Mouse (Mus musculus) lung, postnatal 25 days (tissue): ENCODE measurements around the gene Tmem203.
A peak's percentile ranks its signal among the peaks of the same experiment; 100 is the strongest.
"Not testable (repeated sequence)": the region's sequence is repeated elsewhere in the genome, so short reads cannot be mapped to it uniquely, and the experiment has no call there.

ENCODE experiments used
- DNase-seq: peaks from one replicate; pipeline ENCODE4 v3.0.0; 2022; ENCODE audit warnings: low spot score

Gene Tmem203

DNA sequence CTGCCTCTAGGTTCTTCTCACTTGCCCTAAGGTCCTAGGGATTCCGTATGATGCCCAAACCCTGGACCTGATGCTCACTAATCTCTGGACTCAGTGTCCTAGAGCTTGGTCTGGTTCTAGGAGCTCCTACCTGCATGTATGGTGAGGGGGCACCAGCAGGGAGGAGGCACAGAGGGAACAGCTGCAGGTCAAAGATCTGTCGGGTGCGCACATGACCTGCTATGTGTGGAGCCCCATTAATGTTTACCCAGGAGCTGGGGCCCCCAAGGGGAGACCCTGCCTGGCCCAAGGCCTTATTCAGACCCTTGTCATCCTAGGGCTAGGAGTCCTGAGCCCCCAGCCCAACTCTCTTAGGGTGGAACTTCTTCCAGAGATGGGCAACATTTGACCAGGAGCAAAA is 21.2 kb upstream of the Tmem203 start, which contains the start of gene Slc34a3:
Slc34a3 (minus strand) TSS at position 315 of the 400 bp plus-strand sequence.
- DNase-seq: no peak

- DNase-seq: no peak
Observed at GRCm38 (mm10) chr2:25234551-25235220, 20.6 kb upstream of the Tmem203 start.

GRCm38 (mm10) chr2:25236614-25237013 is 18.6 kb upstream of the Tmem203 start, which contains the start of gene Rnf224:
Rnf224 (minus strand) TSS chr2:25236787.
- DNase-seq: no peak

GRCm38 (mm10) chr2:25237522-25237921 is 17.7 kb upstream of the Tmem203 start:
- DNase-seq: peak; percentile 79

DNA sequence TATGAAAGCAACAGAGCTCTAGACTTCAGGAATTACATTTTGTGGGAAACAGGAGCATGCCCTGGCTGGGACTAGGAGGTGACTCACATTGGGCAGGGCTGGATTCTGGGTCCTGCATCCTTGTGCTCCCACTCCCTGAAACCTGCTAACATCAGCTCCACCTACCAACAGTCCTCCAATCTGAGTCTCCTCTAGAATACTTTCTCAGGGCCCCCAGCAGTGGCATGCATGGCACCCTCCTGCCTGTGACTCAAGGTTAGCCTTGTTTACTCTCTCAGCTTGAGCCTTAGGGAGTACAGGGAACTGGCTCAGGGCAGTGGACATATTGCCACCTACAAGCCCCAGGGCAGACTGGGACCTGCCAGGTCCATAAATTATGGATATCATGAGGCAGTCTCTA is 17.1 kb upstream of the Tmem203 start:
- DNase-seq: no peak

DNA sequence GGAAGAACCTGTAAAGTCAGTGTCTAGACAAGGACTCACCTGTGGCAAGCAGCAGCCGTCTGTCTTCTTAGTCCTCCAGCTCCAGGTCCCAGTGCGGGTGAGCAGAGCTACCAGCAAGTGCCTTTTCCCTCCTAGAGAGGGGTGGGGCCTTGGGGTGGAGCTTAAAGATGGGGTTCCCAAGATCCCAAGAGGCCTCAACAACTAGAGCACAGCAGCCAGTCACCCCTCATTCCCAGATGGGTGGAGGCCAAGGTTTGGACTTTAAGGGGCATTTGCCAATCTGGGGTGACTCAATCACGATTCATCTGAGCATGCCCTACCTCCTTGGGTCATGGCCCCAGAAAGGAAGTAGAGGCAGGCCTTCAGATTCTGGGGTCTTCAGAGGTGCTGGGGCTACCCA is 15.5 kb upstream of the Tmem203 start:
- DNase-seq: no peak

DNA sequence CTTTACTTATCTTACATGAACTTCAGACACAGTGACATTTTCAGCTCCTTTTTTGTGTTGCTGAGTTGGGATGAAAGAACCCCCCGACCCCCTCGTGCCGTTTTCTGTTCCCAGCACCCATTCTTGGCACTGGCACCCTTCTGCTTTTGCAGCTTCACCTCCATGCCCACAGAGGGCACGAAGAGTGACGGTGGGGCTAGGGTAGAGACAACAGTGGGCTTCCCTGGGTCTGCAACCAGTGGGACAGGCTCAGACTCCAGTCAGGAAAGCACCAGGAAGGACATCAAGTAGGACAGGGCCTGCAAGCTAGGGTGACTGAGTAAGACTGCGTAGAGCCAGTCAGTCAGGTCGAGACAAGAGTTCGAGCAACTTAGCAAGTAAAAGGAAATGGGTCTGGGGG is 14.9 kb upstream of the Tmem203 start:
- no peak for DNase-seq

DNA sequence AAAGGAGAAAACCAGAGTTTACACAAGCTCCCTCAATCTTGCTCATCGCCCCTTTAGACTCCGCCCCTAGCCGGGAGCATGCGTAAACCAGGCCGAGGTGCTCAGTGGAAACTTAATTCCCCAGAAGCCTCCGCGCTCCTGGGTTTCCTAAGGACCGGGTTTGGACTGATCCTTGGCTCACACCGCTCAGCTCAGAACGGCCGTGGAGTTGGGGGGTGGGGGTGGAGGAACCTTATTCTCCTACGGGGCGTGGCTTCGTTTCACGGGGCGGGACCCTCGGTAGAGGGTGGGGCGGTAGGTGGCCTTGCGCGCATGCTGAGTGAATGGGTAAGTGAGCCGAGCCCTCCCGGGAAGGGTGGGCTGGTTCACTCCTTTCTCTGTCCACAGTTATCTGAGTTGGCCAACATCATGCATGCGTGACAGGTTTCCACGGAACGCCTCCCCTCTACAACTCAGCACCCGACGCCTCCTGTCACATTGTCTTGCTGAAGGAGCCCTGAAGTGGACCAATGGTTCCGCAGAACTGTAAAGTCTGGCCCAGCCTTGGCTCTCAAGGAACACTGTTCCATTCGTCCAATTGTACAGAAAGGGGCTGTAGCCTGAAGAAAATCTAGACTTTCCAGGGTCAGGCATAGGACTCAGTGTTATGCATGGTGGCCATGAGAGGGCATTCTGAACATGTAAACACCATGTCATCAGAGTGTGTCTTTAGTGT is 14.4 kb upstream of the Tmem203 start:
- peak; percentile 80 for DNase-seq

- DNase-seq: no peak
Observed at GRCm38 (mm10) chr2:25241438-25241775, 13.8 kb upstream of the Tmem203 start.

- no peak for DNase-seq
Observed at GRCm38 (mm10) chr2:25242101-25242506, 13.1 kb upstream of the Tmem203 start, which contains the start of the genes Rnf208 and Cysrt1. Rnf208 (plus strand) TSS chr2:25242255. Cysrt1 (minus strand) TSS chr2:25242452.

DNA sequence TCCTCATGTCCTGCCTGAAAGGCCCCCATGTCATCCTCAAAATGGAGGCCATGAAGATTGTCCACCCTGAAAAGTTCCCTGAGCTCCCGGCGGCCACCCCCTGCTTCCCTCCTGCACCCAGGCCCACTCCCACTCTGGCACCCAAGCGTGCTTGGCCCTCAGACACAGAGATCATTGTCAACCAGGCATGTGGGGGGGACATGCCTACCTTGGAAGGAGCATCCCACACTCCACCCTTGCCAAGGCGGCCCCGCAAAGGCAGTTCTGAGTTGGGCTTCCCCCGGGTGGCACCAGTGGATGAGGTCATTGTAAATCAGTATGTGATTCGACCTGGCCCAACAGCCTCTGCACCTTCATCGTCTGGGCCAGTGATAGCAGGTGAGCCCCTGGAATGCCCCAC is 11.9 kb upstream of the Tmem203 start:
- DNase-seq: no peak

GRCm38 (mm10) chr2:25244144-25244543 is 11.1 kb upstream of the Tmem203 start:
- DNase-seq: no peak

- DNase-seq: peak; percentile 46
Observed at GRCm38 (mm10) chr2:25246183-25247072, 8.8 kb upstream of the Tmem203 start, which contains the start of gene AL732309.1. AL732309.1 (minus strand) TSS chr2:25246863.

- DNase-seq: no peak
Observed at GRCm38 (mm10) chr2:25252331-25252730, 2.9 kb upstream of the Tmem203 start.

GRCm38 (mm10) chr2:25256443-25257109 is 1.3 kb downstream of the Tmem203 start:
- DNase-seq: peak; percentile 61

DNA sequence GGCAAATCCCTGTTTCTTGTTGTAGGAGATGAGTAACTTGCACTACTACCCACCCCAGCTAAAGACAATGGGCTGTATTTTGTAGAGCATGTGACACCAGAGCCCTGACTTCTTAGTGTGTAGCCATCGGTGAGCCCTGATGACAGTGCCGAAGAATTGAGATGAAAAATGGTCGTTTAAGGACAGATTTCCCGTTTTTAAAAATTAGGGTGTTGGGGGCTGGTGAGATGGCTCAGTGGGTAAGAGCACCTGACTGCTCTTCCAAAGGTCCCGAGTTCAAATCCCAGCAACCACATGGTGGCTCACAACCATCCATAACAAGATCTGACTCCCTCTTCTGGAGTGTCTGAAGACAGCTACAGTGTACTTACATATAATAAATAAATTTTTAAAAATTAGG is 2.0 kb downstream of the Tmem203 start:
- DNase-seq: not testable (repeated sequence)

GRCm38 (mm10) chr2:25258887-25259286 is 3.6 kb downstream of the Tmem203 start:
- no peak for DNase-seq

GRCm38 (mm10) chr2:25261870-25262269 is 6.6 kb downstream of the Tmem203 start:
- no peak for DNase-seq

DNA sequence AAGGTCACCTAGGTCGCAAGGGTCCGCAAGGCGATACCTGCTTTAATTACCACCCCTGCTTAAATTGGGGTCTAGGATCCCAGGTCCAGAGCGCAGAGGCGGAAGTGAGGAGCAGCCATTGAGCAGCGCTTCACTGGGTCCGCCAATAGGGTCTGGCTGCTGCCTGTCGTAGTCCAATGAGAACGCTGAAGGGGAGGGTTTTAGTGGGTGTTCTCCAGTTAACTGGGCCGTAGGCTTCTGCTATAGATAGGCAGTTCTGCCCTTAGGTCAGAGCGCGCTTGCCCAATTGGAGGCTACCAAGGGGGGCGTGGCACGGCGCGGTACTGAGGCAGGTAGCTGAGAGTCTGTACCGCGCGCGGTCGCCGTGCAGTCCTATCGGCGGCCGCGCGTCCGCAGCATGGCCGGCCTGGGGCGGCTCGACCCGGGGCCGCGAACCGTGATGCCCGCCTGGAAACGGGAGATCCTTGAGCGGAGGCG is 7.1 kb downstream of the Tmem203 start, which contains the start of gene Tprn:
Tprn (plus strand) TSS at position 328 of the 477 bp plus-strand sequence.
- peak; percentile 98 for DNase-seq

- DNase-seq: no peak
Observed at GRCm38 (mm10) chr2:25262795-25263622, 7.8 kb downstream of the Tmem203 start.
